ENCODE assay signal across 11 mouse cellular contexts in genomic region chr19:17834894-17835293, GRCm38 (mm10). TPM values are rescaled to one million over a fixed set of nuclear protein-coding genes. Genes with fewer than 3 reads are reported as not detected.
DNase-seq lines count a peak whose midpoint lies in the region; ATAC-seq lines count a peak whose summit lies in the region.
"Had no signal": no experiment of that assay in that cellular context is flagged by ENCODE, and none has a peak within 500 bp of the region (broad histone marks: within the 10 kb centered on the region; RNA-seq: fewer than 3 reads in every experiment).

No protein-coding gene starts in this region.

- H3K27me3 ChIP-seq in kidney, embryonic 14.5 days (ENCODE audit: control insufficient read depth, insufficient read depth, low read length) = no peaks in the 10 kb centered on the region
- H3K27me3 ChIP-seq in embryonic facial prominence, embryonic 11.5 days (ENCODE audit: control insufficient read depth, insufficient read depth, low read length) = no peaks in the 10 kb centered on the region
- H3K27me3 ChIP-seq in embryonic facial prominence, embryonic 13.5 days = no peaks in the 10 kb centered on the region
- peaks cover 11% of the 10 kb centered on the region; the same call in 1 of the 2 replicates for H3K27me3 ChIP-seq in limb, embryonic 10.5 days (ENCODE audit: low read depth, poor library complexity, severe bottlenecking)

- H3K27ac ChIP-seq in kidney, embryonic 14.5 days (ENCODE audit: low read depth, low read length) = no peak overlapping the region
- no peak overlapping the region for H3K27ac ChIP-seq in embryonic facial prominence, embryonic 11.5 days (replicated peaks; ENCODE audit: low read depth, low read length)
- peak overlapping the region; percentile 7; the same call in 1 of the 2 replicates for H3K27ac ChIP-seq in embryonic facial prominence, embryonic 13.5 days
- no peak overlapping the region for H3K27ac ChIP-seq in limb, embryonic 10.5 days
- H3K27ac ChIP-seq: liver, embryonic 14.5 days had no signal

- ATAC-seq in kidney, embryonic 14.5 days (ENCODE audit: low FRiP score, low TSS enrichment) = no peak
- ATAC-seq in embryonic facial prominence, embryonic 11.5 days (replicated peaks; ENCODE audit: insufficient number of reproducible peaks, low FRiP score, low TSS enrichment, low read depth) = no peak
- ATAC-seq in embryonic facial prominence, embryonic 13.5 days (ENCODE audit: insufficient number of reproducible peaks, insufficient read depth, low FRiP score, low TSS enrichment, low read depth) = no peak

- peaks cover 23% of the 10 kb centered on the region for H3K4me1 ChIP-seq in kidney, embryonic 14.5 days (ENCODE audit: control insufficient read depth, insufficient read depth, low read length)
- H3K4me1 ChIP-seq in embryonic facial prominence, embryonic 11.5 days (ENCODE audit: control insufficient read depth, insufficient read depth, low read length) = no peaks in the 10 kb centered on the region
- H3K4me1 ChIP-seq in embryonic facial prominence, embryonic 13.5 days = peaks cover 42% of the 10 kb centered on the region
- peaks cover 32% of the 10 kb centered on the region for H3K4me1 ChIP-seq in limb, embryonic 10.5 days

- H3K9ac ChIP-seq in kidney, embryonic 14.5 days (ENCODE audit: low read depth, low read length) = no peak overlapping the region
- H3K9ac ChIP-seq in embryonic facial prominence, embryonic 11.5 days (replicated peaks; ENCODE audit: low read length) = no peak overlapping the region
- H3K9ac ChIP-seq in embryonic facial prominence, embryonic 13.5 days = 0 out of 2 replicates have a peak overlapping the region, but pooled peaks have one; percentile 93
- H3K9ac ChIP-seq: liver, embryonic 14.5 days had no signal

- peak overlapping the region; percentile 83; the same call in 1 of the 2 replicates for H3K4me3 ChIP-seq in kidney, embryonic 14.5 days (ENCODE audit: low read length)
- peak overlapping the region; percentile 79; the same call in 1 of the 2 replicates for H3K4me3 ChIP-seq in embryonic facial prominence, embryonic 11.5 days (ENCODE audit: low read depth, low read length)
- H3K4me3 ChIP-seq in embryonic facial prominence, embryonic 13.5 days = peak overlapping the region; percentile 79
- H3K4me3 ChIP-seq in limb, embryonic 10.5 days = peak overlapping the region; percentile 80; the same call in 1 of the 2 replicates

- no peaks in the 10 kb centered on the region for H3K36me3 ChIP-seq in kidney, embryonic 14.5 days (ENCODE audit: control insufficient read depth, insufficient read depth, low read length)
- no peaks in the 10 kb centered on the region for H3K36me3 ChIP-seq in embryonic facial prominence, embryonic 11.5 days (replicated peaks; ENCODE audit: control insufficient read depth, insufficient read depth, low read depth, low read length)
- H3K36me3 ChIP-seq in embryonic facial prominence, embryonic 13.5 days = no peaks in the 10 kb centered on the region
- H3K36me3 ChIP-seq in limb, embryonic 10.5 days = no peaks in the 10 kb centered on the region

- H3K4me2 ChIP-seq in kidney, embryonic 14.5 days (replicated peaks; ENCODE audit: low read depth, low read length) = peak overlapping the region; percentile 86
- H3K4me2 ChIP-seq in embryonic facial prominence, embryonic 11.5 days (ENCODE audit: low read depth, low read length) = no peak overlapping the region; the same call in 1 of the 2 replicates
- peak overlapping the region; percentile 76 for H3K4me2 ChIP-seq in embryonic facial prominence, embryonic 13.5 days

- H3K9me3 ChIP-seq in kidney, embryonic 14.5 days (ENCODE audit: control insufficient read depth, low read length) = no peaks in the 10 kb centered on the region
- no peaks in the 10 kb centered on the region for H3K9me3 ChIP-seq in embryonic facial prominence, embryonic 11.5 days (replicated peaks; ENCODE audit: control insufficient read depth, low read length)
- no peaks in the 10 kb centered on the region for H3K9me3 ChIP-seq in embryonic facial prominence, embryonic 13.5 days
- no peaks in the 10 kb centered on the region for H3K9me3 ChIP-seq in limb, embryonic 10.5 days (replicated peaks)

- no peak for DNase-seq in kidney, adult 18-20 months
- DNase-seq in embryonic facial prominence, embryonic 11.5 days (ENCODE audit: low spot score) = no peak
- no peak for DNase-seq in limb, embryonic 10.5 days (ENCODE audit: low spot score)
- no peak for DNase-seq in adrenal gland, postnatal 25 days
- DNase-seq in left cerebral cortex, postnatal 10 days (ENCODE audit: extremely low spot score in 1 of 2, low spot score in 2 of 2) = no peak
- no peak for DNase-seq in layer of hippocampus, adult 9-11 months
- DNase-seq: cerebellum, adult 11 months had no signal

- intact Hi-C loops in left cerebral cortex, postnatal 10 days (cut with DNase I) = no loop called here

RNA-seq across cellular contexts. Expression of gene Pcsk5, which starts 2.5 kb away (rescaled TPM):
- polyA plus RNA-seq in kidney, embryonic 14.5 days (2014; fragmentation: Nextera tagmentation; extraction: Ambion mirVana) = 19.4 and 26.8 TPM in 2 replicates
- polyA plus RNA-seq in embryonic facial prominence, embryonic 11.5 days (2014; fragmentation: Nextera tagmentation; extraction: Ambion mirVana) = 17.0 and 20.4 TPM in 2 replicates
- 30.8 and 33.9 TPM in 2 replicates for polyA plus RNA-seq in embryonic facial prominence, embryonic 13.5 days (2015; fragmentation: Nextera tagmentation; extraction: Ambion mirVana)
- polyA plus RNA-seq in limb, embryonic 10.5 days (2016; fragmentation: Nextera tagmentation; extraction: Ambion mirVana) = 9.5 and 11.6 TPM in 2 replicates
- total RNA-seq in adrenal gland, postnatal 25 days (2021) = 185 and 217 TPM in 2 replicates
- total RNA-seq in left cerebral cortex, postnatal 10 days (2021) = 10 to 100 TPM; 18.1 to 18.5 TPM
- polyA plus RNA-seq: erythroblast, embryonic 14.5 days had no signal
